Mouse (Mus musculus) splenic B cell, adult 2 months (primary cell): ENCODE results near the gene Pex1.

Source experiments
- DNase-seq: peaks from one replicate; pipeline ENCODE4 v3.0.0-alpha.2; 2011; ENCODE audit warnings: low read depth, low spot score
- H3K27me3 ChIP-seq: 2 replicates; pipeline ENCODE4 v1.6.1; 2012; ENCODE audit warnings: mild to moderate bottlenecking, low read length, moderate library complexity, mixed read lengths; ENCODE audit not compliant: control insufficient read depth, poor library complexity, insufficient read depth, severe bottlenecking
- H3K36me3 ChIP-seq: 2 replicates; pipeline ENCODE4 v1.6.1; 2012; ENCODE audit warnings: mild to moderate bottlenecking, low read length, moderate library complexity, mixed read lengths; ENCODE audit not compliant: control insufficient read depth, poor library complexity, insufficient read depth, severe bottlenecking

Pex1 gene

DNA sequence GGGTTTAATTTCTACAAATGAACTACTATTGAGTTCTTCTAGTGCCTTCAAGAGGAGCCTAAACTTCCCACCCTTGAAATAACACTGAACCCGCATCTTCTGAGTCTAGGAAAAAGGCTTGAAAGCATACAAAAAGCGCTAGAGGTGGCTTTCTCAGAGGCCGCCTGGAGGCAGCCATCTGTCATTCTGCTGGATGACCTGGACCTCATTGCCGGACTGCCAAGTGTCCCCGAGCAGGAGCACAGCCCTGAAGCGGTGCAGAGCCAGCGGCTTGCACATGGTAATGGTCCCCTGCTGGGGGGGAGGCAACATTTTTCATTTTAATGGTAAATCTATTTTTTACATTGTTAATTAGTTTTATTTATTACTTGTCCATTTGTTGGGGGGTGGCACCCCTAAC lies 24.6 kb downstream of the Pex1 start:
- Histone ChIP-seq H3K36me3 (peaks cover 6% of the 10 kb centered on the region; the same call in 1 of the 2 replicates), H3K27me3 (no peaks in the 10 kb centered on the region)
- no peak for DNase-seq

DNA sequence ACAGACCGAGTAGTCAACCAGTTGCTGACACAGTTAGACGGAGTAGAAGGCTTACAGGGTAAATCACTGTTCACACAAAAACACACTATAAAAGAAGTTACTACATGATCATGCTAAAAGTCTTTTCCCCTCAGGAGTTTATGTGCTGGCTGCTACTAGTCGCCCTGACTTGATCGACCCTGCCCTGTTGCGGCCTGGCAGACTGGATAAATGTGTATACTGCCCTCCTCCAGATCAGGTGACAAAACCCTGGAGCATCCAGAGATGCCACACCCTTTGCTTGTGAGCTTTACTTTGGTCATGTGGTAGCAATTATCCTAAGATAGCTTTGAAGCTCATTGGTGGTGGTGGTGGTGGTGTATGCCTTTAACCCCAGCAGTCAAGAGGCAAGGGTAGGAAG lies 34.2 kb downstream of the Pex1 start:
- DNase-seq, result no peak
- Histone ChIP-seq H3K36me3 (peaks cover 5% of the 10 kb centered on the region), H3K27me3 (no peaks in the 10 kb centered on the region)

DNA sequence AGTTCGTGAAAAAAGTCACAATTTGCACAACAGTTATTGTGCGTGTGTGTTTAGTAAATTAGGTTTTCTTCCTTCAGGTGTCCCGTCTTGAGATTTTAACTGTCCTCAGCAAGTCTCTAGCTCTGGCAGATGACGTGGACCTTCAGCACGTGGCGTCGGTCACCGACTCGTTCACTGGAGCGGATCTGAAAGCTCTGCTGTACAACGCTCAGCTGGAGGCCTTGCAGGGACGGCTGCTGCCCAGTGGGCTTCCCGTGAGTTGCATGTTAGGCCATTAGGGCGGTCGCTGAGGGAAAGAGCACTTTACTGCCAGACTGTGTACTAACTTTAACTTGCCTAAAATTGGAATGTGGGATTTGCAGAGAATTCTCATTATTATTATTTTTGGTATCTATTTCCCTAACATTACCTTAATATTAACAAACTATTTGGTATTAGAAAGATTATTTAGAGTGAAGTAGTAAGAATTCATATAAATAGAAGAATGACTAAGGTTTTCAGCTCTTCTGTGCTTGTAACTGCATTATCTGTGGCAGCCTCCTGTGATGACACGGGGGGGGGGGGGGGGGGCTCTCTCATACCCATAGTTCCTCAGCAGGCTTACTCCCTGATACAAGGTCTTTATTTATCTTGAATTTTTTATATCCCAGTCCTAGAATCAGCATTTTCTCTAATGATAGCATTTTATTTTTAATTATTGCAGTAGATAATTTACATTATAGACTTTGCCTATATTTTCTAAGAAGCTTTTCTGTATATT lies 35.8 kb downstream of the Pex1 start:
- no peaks in the 10 kb centered on the region for H3K27me3 ChIP-seq
- no peak for DNase-seq

DNA sequence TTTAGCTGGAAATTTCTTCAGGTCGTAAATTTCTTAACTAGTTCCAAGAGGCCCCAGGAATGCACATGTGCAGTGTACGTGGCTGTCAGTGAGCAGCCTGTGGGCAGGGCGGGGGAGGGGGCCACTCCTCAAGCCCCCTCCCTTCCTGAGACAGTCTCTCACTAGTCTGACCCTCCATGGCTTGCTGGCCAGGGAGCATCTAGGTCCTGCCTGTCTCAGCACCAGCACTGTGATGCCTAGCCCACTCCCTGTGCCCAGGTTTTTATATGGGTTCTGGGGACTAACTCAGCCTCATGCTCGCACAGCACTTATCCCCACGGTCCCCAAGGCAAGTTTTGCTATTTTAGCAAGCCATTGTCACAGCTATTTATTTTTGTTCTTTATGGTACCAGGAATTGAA lies 36.4 kb downstream of the Pex1 start:
- 0 out of 2 replicates have a peak, but pooled peaks cover 2% of the 10 kb centered on the region for H3K36me3 ChIP-seq
- no peaks in the 10 kb centered on the region for H3K27me3 ChIP-seq
- DNase-seq, result no peak

More for the DNA sequence above, 35.8 kb downstream of the Pex1 start:
- H3K36me3 ChIP-seq, result 0 out of 2 replicates have a peak, but pooled peaks cover 2% of the 10 kb centered on the region

DNA sequence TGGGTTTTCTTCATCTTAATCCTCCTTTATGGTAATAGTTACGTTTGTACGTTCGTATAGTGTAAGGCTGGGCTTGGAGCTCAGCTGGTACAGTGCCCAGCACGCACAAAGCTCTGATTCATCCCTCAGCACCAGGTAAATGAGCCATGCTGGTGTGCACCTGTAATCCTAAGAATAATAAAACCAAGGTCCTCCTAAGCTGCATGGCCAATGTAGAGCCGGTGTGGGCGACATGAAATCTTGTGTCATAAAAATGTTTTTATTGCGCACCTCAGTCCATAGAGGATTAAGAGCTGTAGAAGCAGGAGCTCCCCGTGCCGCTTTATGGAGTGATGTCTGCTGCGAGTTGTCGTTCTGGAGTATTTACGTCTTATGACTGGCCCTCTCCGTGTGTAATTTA lies 37.4 kb downstream of the Pex1 start:
- Histone ChIP-seq H3K36me3 (0 out of 2 replicates have a peak, but pooled peaks cover 2% of the 10 kb centered on the region), H3K27me3 (no peaks in the 10 kb centered on the region)

DNA sequence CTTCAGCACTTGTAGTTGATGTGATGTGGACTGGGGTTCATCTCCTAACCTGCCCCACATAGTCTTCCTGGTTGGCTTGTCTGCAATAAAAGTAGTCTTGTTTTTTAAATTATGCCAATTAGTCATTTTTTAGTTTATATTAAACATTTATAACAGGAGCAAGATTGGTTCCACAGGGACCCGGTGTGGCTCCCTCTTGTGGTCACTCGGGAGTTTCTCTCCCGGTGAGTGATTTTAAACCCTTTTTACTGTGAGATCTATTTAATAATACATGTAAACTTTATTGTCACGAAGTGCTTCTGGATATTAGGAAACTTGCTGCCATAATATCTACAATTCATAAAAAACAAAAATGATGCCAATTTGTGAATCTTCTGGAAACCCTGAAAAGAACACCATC lies 38.1 kb downstream of the Pex1 start:
- no peaks in the 10 kb centered on the region for H3K27me3 ChIP-seq
- peak; percentile 35 for DNase-seq
- 0 out of 2 replicates have a peak, but pooled peaks cover 2% of the 10 kb centered on the region for H3K36me3 ChIP-seq

More for the DNA sequence above, 37.4 kb downstream of the Pex1 start:
- no peak for DNase-seq

DNA sequence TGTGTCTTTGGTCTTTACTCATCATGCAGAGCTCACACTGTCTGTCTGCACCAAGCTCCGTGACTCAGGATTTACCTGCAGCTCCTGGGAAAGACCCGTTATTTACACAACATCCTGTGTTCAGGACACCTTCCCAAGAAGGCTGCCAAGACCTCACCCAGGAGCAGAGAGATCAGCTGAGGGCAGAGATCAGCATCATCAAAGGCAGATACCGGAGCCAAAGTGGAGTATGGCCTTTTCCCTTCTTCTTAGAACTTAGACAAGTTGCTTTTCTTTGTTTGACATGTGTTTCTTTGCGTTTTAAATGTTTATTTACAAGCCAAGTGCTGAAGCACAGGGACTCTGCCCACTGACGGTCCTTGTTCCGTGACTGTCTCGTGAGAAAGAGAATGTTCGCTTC lies 39.4 kb downstream of the Pex1 start:
- DNase-seq, result no peak
- H3K36me3 ChIP-seq, result 0 out of 2 replicates have a peak, but pooled peaks cover 2% of the 10 kb centered on the region
- H3K27me3 ChIP-seq, result no peaks in the 10 kb centered on the region

DNA sequence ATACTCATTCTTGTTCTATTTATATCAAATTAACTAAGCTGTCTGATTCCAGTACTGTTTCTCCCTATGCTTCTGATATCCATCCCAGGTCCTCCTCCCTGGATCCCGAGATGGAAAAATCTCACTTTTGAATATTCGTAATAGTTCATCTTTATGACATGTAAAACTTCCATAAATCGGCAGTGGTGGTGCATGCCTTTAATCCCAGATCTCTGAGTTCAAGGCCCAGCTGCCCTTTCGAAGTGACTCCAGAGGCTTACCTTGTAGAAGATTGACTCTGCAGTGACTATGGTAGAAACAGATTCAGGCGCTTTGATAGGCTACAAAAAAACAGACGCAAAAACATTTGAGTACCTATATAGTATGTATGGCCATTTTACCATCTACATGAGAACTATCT lies 48.8 kb downstream of the Pex1 start:
- Histone ChIP-seq H3K27me3 (no peaks in the 10 kb centered on the region), H3K36me3 (peaks cover 12% of the 10 kb centered on the region)
- DNase-seq, result no peak

DNA sequence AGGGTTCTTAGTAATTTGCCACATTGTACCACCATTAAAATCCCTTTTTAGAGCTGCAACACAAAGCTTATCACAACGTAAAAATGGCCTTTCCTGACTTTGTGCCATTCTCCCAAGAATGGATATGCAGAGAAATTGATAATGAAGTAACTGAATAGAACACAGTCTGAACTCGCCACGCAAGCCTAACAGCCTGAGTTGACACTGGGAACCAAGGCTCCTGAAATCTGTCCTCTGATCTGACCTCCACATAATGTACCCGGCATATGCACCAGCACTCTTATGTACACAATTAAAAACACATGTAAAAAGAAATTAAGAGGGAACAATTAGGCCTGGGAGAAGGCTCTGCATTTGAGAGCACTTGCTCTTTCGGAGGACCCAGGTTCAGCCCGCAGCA lies 49.5 kb downstream of the Pex1 start:
- DNase-seq, result no peak
- Histone ChIP-seq H3K27me3 (no peaks in the 10 kb centered on the region), H3K36me3 (peaks cover 12% of the 10 kb centered on the region)

DNA sequence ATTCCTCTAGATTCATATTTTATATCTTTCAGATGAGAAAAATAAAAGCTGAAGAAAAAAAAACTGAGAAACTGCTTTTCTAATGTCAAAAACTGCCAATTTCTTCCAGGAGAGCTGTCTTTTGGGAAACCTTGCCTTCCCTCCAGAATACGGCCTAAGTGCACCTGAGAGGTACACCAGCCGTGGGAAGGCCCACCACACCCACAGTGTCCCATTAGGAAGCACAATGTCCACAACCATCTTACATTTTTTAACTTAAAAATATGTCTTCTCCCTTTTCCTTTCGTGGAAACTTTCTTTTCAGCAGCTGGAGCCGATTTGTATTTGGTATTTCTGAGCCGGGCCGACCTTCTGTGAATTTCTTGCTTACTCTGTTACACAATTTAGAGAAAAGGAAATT lies 50.7 kb downstream of the Pex1 start:
- Histone ChIP-seq H3K36me3 (peaks cover 10% of the 10 kb centered on the region), H3K27me3 (no peaks in the 10 kb centered on the region)
- no peak for DNase-seq

DNA sequence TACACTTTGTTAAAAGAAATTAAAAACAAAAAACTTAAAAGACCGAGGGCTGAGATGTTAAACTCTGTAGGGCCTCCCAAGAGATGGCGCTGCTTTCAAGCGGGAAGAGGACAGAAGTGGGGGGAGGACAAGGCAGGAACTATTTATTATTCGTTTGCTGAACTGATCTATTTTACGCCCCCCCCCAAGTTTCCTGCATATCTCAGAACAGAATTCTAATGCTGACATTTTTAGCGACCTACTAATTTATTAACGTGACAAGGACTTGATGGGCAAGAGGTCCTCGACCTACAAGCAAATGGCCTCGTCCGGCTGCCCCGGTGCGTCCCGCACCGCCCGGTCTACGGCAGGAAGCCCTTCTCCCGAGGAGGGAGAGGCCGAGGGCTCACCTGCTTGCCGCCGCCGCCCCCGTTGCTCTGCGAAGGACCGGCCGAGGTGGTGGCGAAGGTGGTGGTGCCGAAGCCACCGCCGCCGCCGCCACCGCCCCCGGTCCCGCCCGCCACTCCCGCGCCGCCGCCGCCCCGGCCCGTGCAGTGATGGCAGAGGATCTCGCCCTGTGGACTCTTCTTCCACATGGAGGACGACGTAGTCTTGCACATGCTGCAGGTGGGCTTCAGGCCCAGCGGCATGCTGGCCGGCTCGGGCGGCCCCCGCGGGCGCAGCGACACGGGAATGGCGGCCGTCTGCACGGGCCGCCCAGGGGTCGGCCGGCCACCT lies 51.3 kb downstream of the Pex1 start:
- DNase-seq, result peak; percentile 75
- H3K27me3 ChIP-seq, result no peaks in the 10 kb centered on the region

DNA sequence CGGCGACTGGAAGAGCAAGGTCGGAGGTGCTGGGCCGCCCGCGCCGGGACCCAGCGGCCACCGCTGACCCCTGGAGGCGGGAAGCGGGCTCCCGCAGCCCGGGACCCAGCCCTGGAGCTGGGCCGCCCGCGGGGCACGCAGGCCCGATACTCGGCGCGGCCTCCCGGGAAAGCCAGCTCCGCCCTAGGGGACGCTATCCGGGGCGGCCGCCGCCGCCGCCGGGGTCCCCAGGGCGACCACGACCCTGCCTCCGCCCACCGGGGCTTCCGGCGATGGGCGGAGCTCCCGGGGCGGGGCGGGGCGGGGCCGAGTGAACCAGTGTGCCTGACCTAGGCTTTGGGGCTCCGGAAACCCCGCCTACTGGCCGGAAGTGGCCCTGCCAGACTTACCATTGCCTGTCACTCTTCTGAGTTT lies 51.8 kb downstream of the Pex1 start:
- peak; percentile 93 for DNase-seq
- peaks cover 7% of the 10 kb centered on the region for H3K36me3 ChIP-seq

More for the DNA sequence above, 51.3 kb downstream of the Pex1 start:
- H3K36me3 ChIP-seq, result peaks cover 7% of the 10 kb centered on the region

DNA sequence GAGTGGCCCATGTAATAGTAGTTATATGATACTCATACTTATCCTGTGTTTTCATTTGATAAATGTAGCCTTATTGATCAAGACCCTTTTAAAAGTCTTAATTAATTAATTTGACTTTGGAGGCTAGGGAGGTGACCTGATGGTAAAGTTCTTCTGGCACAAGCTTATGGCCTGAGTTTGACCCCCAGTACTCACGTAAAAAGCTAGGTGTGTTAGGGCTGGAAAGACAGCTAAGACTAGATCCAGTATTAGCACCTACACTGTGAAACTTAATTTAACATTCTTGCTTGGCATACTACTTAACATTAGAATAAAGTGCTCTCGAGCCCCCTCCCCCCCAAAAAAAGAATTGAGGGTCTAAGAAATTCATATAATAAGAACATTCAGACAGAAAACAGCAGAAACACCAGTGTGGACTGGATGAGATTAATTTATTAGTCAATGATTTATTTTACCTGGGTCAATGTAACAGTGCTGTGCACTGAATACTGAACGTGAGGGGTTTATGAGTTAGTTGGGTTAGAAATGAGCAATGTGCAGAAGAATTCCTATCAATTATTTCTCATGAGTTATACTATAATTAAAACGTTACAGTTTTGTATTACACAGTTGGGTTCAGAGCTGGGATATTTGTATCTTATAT lies 52.5 kb downstream of the Pex1 start:
- DNase-seq, result no peak
- peaks cover 5% of the 10 kb centered on the region for H3K36me3 ChIP-seq
- H3K27me3 ChIP-seq, result no peaks in the 10 kb centered on the region

More for the DNA sequence above, 51.8 kb downstream of the Pex1 start:
- H3K27me3 ChIP-seq, result no peaks in the 10 kb centered on the region

DNA sequence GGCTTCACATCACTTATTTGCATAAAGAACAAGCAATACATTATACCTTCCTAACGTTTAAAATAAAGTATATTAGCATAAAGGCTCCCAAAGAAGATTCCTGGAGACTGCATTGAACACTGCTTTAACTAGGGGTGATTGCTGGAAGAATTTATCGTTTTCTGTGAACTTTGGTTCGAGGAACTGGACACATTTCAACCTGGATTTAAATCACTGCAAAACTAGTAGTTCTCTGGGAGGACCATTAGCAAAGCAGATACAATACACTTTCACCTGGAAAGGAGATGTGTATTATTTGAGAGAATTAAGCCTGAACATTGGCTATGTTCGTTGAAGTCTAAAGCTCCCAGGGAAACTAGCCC lies 53.0 kb downstream of the Pex1 start:
- Histone ChIP-seq H3K27me3 (no peaks in the 10 kb centered on the region), H3K36me3 (peaks cover 4% of the 10 kb centered on the region)
- DNase-seq, result no peak

DNA sequence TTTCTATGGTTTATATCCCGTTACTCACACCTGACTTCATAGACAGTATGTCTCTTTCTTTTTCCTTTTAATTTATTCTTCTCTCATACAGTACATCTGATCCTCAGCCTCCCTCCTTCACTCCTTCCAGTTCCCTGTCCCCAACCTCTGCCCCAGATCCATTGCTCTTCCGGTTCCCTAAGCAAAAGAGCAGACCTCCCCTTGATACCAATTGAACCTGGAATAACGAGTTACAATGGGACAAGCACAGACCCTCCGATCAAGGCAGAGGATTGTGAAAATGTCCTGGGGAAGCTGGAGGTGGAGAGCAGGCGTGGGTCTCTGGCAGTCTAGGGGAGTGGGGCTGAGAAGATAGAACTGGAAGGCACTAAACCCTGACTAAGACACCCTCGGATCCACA lies 55.0 kb downstream of the Pex1 start, which contains the start of gene Tmbim7:
Gene Tmbim7, plus strand, starts transcription at position 301 of the 400 bp plus-strand sequence.
- H3K27me3 ChIP-seq, result no peaks in the 10 kb centered on the region
- DNase-seq, result no peak
- H3K36me3 ChIP-seq, result no peaks in the 10 kb centered on the region
